12 mouse cellular contexts compared by ENCODE assay signal in genomic region chr12:108979977-108980376, GRCm38 (mm10).
DNase-seq lines count a peak whose midpoint lies in the region; ATAC-seq and TF ChIP-seq lines count a peak whose summit lies in the region.
"Had no signal": no experiment of that assay in that cellular context is flagged by ENCODE, and none has a peak within 500 bp of the region (broad histone marks: within the 10 kb centered on the region; RNA-seq: fewer than 3 reads in every experiment).

No protein-coding gene starts in this region.

- no peaks in the 10 kb centered on the region for H3K9me3 ChIP-seq in embryonic facial prominence, embryonic 11.5 days (replicated peaks; ENCODE audit: control insufficient read depth, low read length)
- H3K9me3 ChIP-seq in midbrain, embryonic 14.5 days (ENCODE audit: control insufficient read depth, low read length): no peaks in the 10 kb centered on the region
- H3K9me3 ChIP-seq: embryonic facial prominence, embryonic 12.5 days; heart, embryonic 12.5 days; intestine, embryonic 15.5 days had no signal

- peak; percentile 56 for TF ChIP-seq CTCF in layer of hippocampus, adult 2 months (conservative IDR thresholded peaks at IDR 0.05)
- TF ChIP-seq CTCF in thymus, adult 2 months (IDR thresholded peaks at IDR 0.05; ENCODE audit: borderline replicate concordance, control insufficient read depth, extremely low read depth, insufficient read depth, low read length, poor library complexity): no peak

- no peak for TF ChIP-seq POLR2A in thymus, adult 2 months (IDR thresholded peaks at IDR 0.05; ENCODE audit: control insufficient read depth, extremely low read depth, insufficient read depth, low read length, poor library complexity)

- H3K4me3 ChIP-seq in layer of hippocampus, adult 2 months: no peak overlapping the region
- H3K4me3 ChIP-seq in embryonic facial prominence, embryonic 11.5 days (ENCODE audit: low read depth, low read length): no peak overlapping the region
- H3K4me3 ChIP-seq in midbrain, embryonic 14.5 days (replicated peaks; ENCODE audit: low read depth, low read length): no peak overlapping the region
- no peak overlapping the region for H3K4me3 ChIP-seq in thymus, adult 2 months (ENCODE audit: control insufficient read depth, insufficient read depth, low read length)
- H3K4me3 ChIP-seq: embryonic facial prominence, embryonic 12.5 days; heart, embryonic 12.5 days; intestine, embryonic 15.5 days had no signal

- WGBS in embryonic facial prominence, embryonic 11.5 days: 25% methylated on average over 10 of the region's 10 CpGs
- 18% methylated on average over 10 of the region's 10 CpGs for WGBS in midbrain, embryonic 14.5 days
- 82% methylated on average over 10 of the region's 10 CpGs for WGBS in thymus, adult 2 months

- no peaks in the 10 kb centered on the region for H3K36me3 ChIP-seq in embryonic facial prominence, embryonic 11.5 days (replicated peaks; ENCODE audit: control insufficient read depth, insufficient read depth, low read depth, low read length)
- H3K36me3 ChIP-seq in midbrain, embryonic 14.5 days (ENCODE audit: control insufficient read depth, insufficient read depth, low read length): no peaks in the 10 kb centered on the region
- no peaks in the 10 kb centered on the region for H3K36me3 ChIP-seq in thymus, adult 2 months (ENCODE audit: control insufficient read depth, insufficient read depth, low read length)
- H3K36me3 ChIP-seq: embryonic facial prominence, embryonic 12.5 days; heart, embryonic 12.5 days; intestine, embryonic 15.5 days had no signal

- H3K4me1 ChIP-seq in embryonic facial prominence, embryonic 11.5 days (ENCODE audit: control insufficient read depth, insufficient read depth, low read length): no peaks in the 10 kb centered on the region
- H3K4me1 ChIP-seq in midbrain, embryonic 14.5 days (ENCODE audit: control insufficient read depth, insufficient read depth, low read length): peaks cover 22% of the 10 kb centered on the region
- H3K4me1 ChIP-seq in thymus, adult 2 months (replicated peaks; ENCODE audit: control insufficient read depth, insufficient read depth, low read length): peaks cover 7% of the 10 kb centered on the region
- H3K4me1 ChIP-seq: embryonic facial prominence, embryonic 12.5 days; heart, embryonic 12.5 days; intestine, embryonic 15.5 days had no signal

- ATAC-seq in embryonic facial prominence, embryonic 11.5 days (replicated peaks; ENCODE audit: insufficient number of reproducible peaks, low FRiP score, low TSS enrichment, low read depth): no peak
- no peak for ATAC-seq in midbrain, embryonic 14.5 days (ENCODE audit: low FRiP score, low TSS enrichment)
- ATAC-seq: intestine, embryonic 15.5 days had no signal

- H3K9ac ChIP-seq in embryonic facial prominence, embryonic 11.5 days (replicated peaks; ENCODE audit: low read length): no peak overlapping the region
- no peak overlapping the region for H3K9ac ChIP-seq in midbrain, embryonic 14.5 days (replicated peaks; ENCODE audit: low read length)
- H3K9ac ChIP-seq: embryonic facial prominence, embryonic 12.5 days; heart, embryonic 12.5 days; intestine, embryonic 15.5 days had no signal

- peak; percentile 61 for DNase-seq in embryo, embryonic 10 days (ENCODE audit: low spot score)
- no peak for DNase-seq in embryo, embryonic 9.5 days (ENCODE audit: extremely low spot score)
- DNase-seq in layer of hippocampus, adult 2 months (ENCODE audit: low spot score in 2 of 2): no peak
- DNase-seq in layer of hippocampus, adult 18-20 months (ENCODE audit: low spot score in 2 of 2): no peak
- DNase-seq in embryonic facial prominence, embryonic 11.5 days (ENCODE audit: low spot score): peak; percentile 17
- DNase-seq in midbrain, embryonic 14.5 days: peak; percentile 30
- DNase-seq in thymus, adult 2 months: no peak
- no peak for DNase-seq in cerebellum, adult 9-11 months

- no peak overlapping the region for H3K27ac ChIP-seq in layer of hippocampus, adult 2 months
- H3K27ac ChIP-seq in embryonic facial prominence, embryonic 11.5 days (replicated peaks; ENCODE audit: low read depth, low read length): no peak overlapping the region
- no peak overlapping the region for H3K27ac ChIP-seq in midbrain, embryonic 14.5 days (replicated peaks; ENCODE audit: low read depth, low read length)
- H3K27ac ChIP-seq in thymus, adult 2 months (ENCODE audit: control insufficient read depth, insufficient read depth, low read length): no peak overlapping the region
- H3K27ac ChIP-seq: embryonic facial prominence, embryonic 12.5 days; intestine, embryonic 15.5 days had no signal

- no peak overlapping the region for H3K4me2 ChIP-seq in embryonic facial prominence, embryonic 11.5 days (ENCODE audit: low read depth, low read length)
- no peak overlapping the region for H3K4me2 ChIP-seq in midbrain, embryonic 14.5 days (ENCODE audit: low read length)
- H3K4me2 ChIP-seq: embryonic facial prominence, embryonic 12.5 days; heart, embryonic 12.5 days; intestine, embryonic 15.5 days; liver, embryonic 11.5 days had no signal

- H3K27me3 ChIP-seq in embryonic facial prominence, embryonic 11.5 days (ENCODE audit: control insufficient read depth, insufficient read depth, low read length): no peaks in the 10 kb centered on the region
- H3K27me3 ChIP-seq in midbrain, embryonic 14.5 days (ENCODE audit: control insufficient read depth, insufficient read depth, low read length): no peaks in the 10 kb centered on the region
- no peaks in the 10 kb centered on the region for H3K27me3 ChIP-seq in thymus, adult 2 months (ENCODE audit: control insufficient read depth, insufficient read depth, low read length)
- H3K27me3 ChIP-seq: embryonic facial prominence, embryonic 12.5 days; heart, embryonic 12.5 days; intestine, embryonic 15.5 days had no signal

Comparison
In these comparisons a context has a peak if more than half of its experiments do, and no peak if none do; other contexts are left out.
1. DNase-seq: peak in embryo, embryonic 10 days (single experiment), embryonic facial prominence, embryonic 11.5 days (single experiment) and midbrain, embryonic 14.5 days (single experiment); none in embryo, embryonic 9.5 days (single experiment), layer of hippocampus, adult 2 months (0 of 2), layer of hippocampus, adult 18-20 months (0 of 2), thymus, adult 2 months (single experiment) and cerebellum, adult 9-11 months (single experiment).